Mouse (Mus musculus) intestine, postnatal 0 days (tissue): Measurements from ENCODE around the gene Frem2. TPM values are rescaled to one million over a fixed set of nuclear protein-coding genes. Genes with fewer than 3 reads are reported as not detected.

Experiments
- ATAC-seq: fragments of 200-750 bp; cut with Nextera tagmentation; 2 replicates; pipeline ENCODE4 v1.8.0; 2017; ENCODE audit warnings: mild to moderate bottlenecking, moderate TSS enrichment, moderate library complexity
- H3K27ac ChIP-seq: fragments of 300-500 bp; sonication (generic); 2 replicates; pipeline ENCODE4 v1.5.1; 2014; ENCODE audit warnings: mild to moderate bottlenecking, low read depth, low read length, moderate library complexity
- H3K27me3 ChIP-seq: fragments of 300-500 bp; sonication (generic); replicated peaks from 2 replicates; pipeline ENCODE4 v1.6.1; 2014; ENCODE audit warnings: low read length, mixed read lengths; ENCODE audit not compliant: control insufficient read depth, insufficient read depth
- H3K36me3 ChIP-seq: fragments of 300-500 bp; sonication (generic); 2 replicates; pipeline ENCODE4 v1.6.1; 2014; ENCODE audit warnings: mild to moderate bottlenecking, moderate library complexity; ENCODE audit not compliant: control insufficient read depth, insufficient read depth
- H3K4me1 ChIP-seq: fragments of 300-500 bp; sonication (generic); replicated peaks from 2 replicates; pipeline ENCODE4 v1.6.1; 2014; ENCODE audit warnings: antibody characterized with exemption, low read length, mixed read lengths; ENCODE audit not compliant: control insufficient read depth, insufficient read depth
- H3K4me2 ChIP-seq: fragments of 300-500 bp; sonication (generic); replicated peaks from 2 replicates; pipeline ENCODE4 v1.6.1; 2014; ENCODE audit warnings: low read depth, mild to moderate bottlenecking, moderate library complexity
- H3K4me3 ChIP-seq: fragments of 300-500 bp; sonication (generic); 2 replicates; pipeline ENCODE4 v1.5.1; 2014; ENCODE audit warnings: low read depth, low read length
- H3K9ac ChIP-seq: fragments of 300-500 bp; sonication (generic); 2 replicates; pipeline ENCODE4 v1.6.1; 2014; ENCODE audit warnings: mild to moderate bottlenecking, low read depth, low read length
- H3K9me3 ChIP-seq: fragments of 300-500 bp; sonication (generic); 2 replicates; pipeline ENCODE4 v1.6.1; 2016; ENCODE audit warnings: mixed run types; ENCODE audit not compliant: control insufficient read depth
- CTCF ChIP-seq: sonication (generic); IDR thresholded peaks from 2 replicates; pipeline ENCODE4 v1.5.1; 2016; ENCODE audit warnings: low read depth, mild to moderate bottlenecking, control low read depth, antibody characterized with exemption, moderate library complexity
- WGBS: fragments of 180-500 bp; shearing (Covaris S2); extraction: QIAGEN DNeasy Blood & Tissue Kit; methylation state at CpG from one replicate; pipeline ENCODE4 v1.1.7; 2014; 5-methylcytosine and 5-hydroxymethylcytosine counted together
- polyA plus RNA-seq: library from polyadenylated mRNA; unstranded; fragments of >200 nt; fragmentation: Nextera tagmentation; extraction: Ambion mirVana; gene quantifications from 2 replicates; pipeline ENCODE4 v1.2.1, GENCODE M21; 2015

Gene Frem2
- polyA plus RNA-seq, 1 experiment from 2014 or later = 2.8 TPM

DNA sequence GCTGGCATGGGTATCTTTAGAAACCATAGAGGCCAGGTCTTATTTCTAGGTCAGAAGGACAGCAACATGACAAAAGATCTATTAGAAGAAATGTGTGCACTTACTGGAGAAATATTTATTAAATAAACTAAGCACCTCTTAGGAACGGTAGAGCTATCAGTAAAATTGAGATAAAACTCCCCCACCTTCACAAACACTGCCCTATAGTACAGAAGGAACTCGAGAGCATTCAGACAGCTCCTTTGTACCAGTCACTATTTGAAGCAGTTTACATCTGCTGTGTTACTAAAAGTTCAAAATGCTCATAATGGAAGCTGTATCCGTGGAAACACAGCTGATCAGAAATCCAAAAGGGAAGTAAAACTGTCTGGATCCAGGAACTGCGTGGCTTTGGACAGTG, 26.5 kb downstream of the Frem2 start:
- Histone ChIP-seq H3K36me3 (no peaks in the 10 kb centered on the region), H3K4me3 (no peak overlapping the region), H3K9ac (no peak overlapping the region), H3K4me1 (no peaks in the 10 kb centered on the region), H3K27ac (no peak overlapping the region), H3K4me2 (no peak overlapping the region), H3K9me3 (no peaks in the 10 kb centered on the region), H3K27me3 (no peaks in the 10 kb centered on the region)
- no peak for TF ChIP-seq CTCF
- no peak for ATAC-seq
- 49% methylated on average over 4 of the region's 4 CpGs for WGBS

DNA sequence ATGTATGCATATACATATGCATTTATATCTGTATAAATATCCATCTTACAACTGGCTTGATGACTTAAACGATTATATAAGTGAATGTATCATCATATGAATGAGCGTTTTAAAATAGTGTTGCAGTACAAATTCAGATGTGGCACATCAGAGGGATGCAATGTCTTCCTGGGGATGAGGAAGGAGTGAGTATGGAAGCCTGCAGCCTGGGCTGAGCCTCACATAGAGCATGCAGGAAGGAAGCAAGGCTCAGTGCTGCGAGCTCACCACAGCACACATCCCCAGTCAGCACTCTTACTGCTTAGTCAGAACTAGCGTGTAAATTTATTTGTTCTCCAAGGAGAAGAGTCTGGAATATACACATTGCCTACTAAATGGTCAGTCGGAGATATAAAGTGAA, 27.2 kb downstream of the Frem2 start:
- H3K36me3 ChIP-seq = no peaks in the 10 kb centered on the region
- H3K9me3 ChIP-seq = no peaks in the 10 kb centered on the region
- no peak overlapping the region for H3K27ac ChIP-seq
- no peak for TF ChIP-seq CTCF
- H3K4me2 ChIP-seq = no peak overlapping the region
- no peak overlapping the region for H3K9ac ChIP-seq
- no peaks in the 10 kb centered on the region for H3K27me3 ChIP-seq
- no peaks in the 10 kb centered on the region for H3K4me1 ChIP-seq
- 80% methylated on average over 5 of the region's 5 CpGs for WGBS
- no peak overlapping the region for H3K4me3 ChIP-seq
- ATAC-seq = no peak

DNA sequence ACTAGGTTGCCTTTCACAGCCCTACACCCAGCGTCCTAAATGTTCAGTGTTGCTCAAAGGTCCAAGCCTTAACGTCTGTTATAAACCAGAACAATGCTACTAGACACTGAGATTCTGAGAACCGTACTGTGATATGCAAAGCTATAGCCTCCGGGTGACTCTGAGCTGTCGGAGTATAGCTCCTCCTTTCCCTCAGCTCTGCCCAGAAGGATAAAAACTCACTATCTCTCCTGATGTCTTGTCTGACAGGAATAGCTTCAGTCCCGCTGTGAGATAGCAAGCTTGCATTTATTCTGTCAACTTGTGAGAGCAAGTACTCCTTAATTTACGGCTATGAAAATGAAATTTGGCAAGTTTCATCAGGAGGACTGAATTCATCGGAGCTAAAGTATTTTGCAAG, 33.9 kb downstream of the Frem2 start:
- H3K36me3 ChIP-seq = no peaks in the 10 kb centered on the region
- H3K4me1 ChIP-seq = no peaks in the 10 kb centered on the region
- H3K9ac ChIP-seq = no peak overlapping the region
- no peaks in the 10 kb centered on the region for H3K9me3 ChIP-seq
- no peak overlapping the region for H3K4me2 ChIP-seq
- H3K27me3 ChIP-seq = no peaks in the 10 kb centered on the region
- TF ChIP-seq CTCF = no peak
- 67% methylated on average over 8 of the region's 8 CpGs for WGBS
- no peak for ATAC-seq
- H3K4me3 ChIP-seq = no peak overlapping the region
- H3K27ac ChIP-seq = no peak overlapping the region

DNA sequence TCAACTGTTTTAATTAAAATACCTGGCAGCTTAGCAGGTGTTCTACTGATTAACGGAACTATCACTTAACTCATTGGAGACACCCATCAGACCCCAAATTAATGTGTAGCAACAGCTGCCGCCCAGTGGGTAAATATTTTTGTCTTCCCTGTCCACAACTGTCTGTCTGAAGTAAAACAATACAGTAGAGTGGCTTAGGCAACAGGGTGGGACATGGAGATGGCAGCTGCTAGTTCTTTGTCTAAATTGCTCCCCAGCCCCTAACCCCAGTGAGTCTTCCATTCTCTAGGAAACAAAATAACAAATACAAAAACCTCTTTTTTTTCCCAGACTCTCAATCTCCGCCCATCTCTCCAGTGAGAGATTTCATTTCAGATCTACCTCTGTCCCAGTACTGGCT, 36.2 kb downstream of the Frem2 start:
- H3K4me1 ChIP-seq = no peaks in the 10 kb centered on the region
- no peaks in the 10 kb centered on the region for H3K36me3 ChIP-seq
- H3K27me3 ChIP-seq = no peaks in the 10 kb centered on the region
- H3K4me3 ChIP-seq = no peak overlapping the region
- TF ChIP-seq CTCF = no peak
- no peaks in the 10 kb centered on the region for H3K9me3 ChIP-seq
- WGBS = 76% methylated on average over 3 of the region's 3 CpGs
- no peak overlapping the region for H3K27ac ChIP-seq
- no peak overlapping the region for H3K9ac ChIP-seq
- no peak overlapping the region for H3K4me2 ChIP-seq
- ATAC-seq = no peak

DNA sequence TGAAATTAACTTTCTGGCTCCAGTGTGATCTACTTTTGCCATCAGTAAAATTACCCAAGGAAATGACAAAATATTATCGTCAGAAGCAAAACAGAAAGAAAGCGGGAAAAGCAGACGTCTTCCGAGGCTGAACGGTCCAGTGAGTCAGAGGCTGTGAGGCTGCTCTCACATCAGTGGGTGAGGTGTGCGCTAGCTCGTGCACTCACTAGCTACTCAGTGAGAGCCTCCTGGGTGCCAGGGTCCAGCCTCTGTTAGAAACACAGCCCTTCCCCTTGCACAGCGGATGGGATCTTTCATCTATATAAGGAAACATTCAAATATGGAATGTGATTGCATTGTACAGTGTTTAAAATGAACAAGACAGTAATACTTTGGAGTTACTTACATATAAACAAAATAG, 36.8 kb downstream of the Frem2 start:
- no peak for TF ChIP-seq CTCF
- no peaks in the 10 kb centered on the region for H3K27me3 ChIP-seq
- ATAC-seq = no peak
- 62% methylated on average over 8 of the region's 8 CpGs for WGBS
- no peaks in the 10 kb centered on the region for H3K9me3 ChIP-seq
- no peak overlapping the region for H3K4me3 ChIP-seq
- no peak overlapping the region for H3K9ac ChIP-seq
- H3K4me2 ChIP-seq = no peak overlapping the region; the same call in 1 of the 2 replicates
- no peaks in the 10 kb centered on the region for H3K36me3 ChIP-seq
- H3K4me1 ChIP-seq = no peaks in the 10 kb centered on the region
- H3K27ac ChIP-seq = no peak overlapping the region

DNA sequence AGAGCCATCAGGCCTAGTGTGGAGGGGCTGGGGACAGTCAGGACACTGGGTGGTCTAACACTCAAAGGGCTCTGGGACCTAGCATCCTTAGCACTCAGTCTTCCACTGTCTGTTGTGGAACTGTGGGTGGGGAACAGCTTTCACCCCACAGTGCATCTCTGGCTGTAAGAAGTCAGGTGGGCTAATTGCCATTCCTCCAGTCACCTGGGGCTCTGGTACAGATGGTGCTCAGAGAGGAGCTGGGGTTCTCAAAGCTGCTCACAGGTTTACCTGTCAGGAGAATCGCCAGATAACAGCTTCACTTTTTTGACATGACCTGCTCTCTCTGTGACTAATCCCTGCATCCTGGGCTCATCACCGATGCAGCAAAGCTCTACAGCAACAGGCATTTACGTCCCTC, 46.0 kb downstream of the Frem2 start:
- no peak for TF ChIP-seq CTCF
- H3K4me2 ChIP-seq = no peak overlapping the region
- no peak overlapping the region for H3K9ac ChIP-seq
- H3K9me3 ChIP-seq = no peaks in the 10 kb centered on the region
- no peak overlapping the region for H3K27ac ChIP-seq
- H3K36me3 ChIP-seq = no peaks in the 10 kb centered on the region
- no peaks in the 10 kb centered on the region for H3K4me1 ChIP-seq
- WGBS = 54% methylated on average over 3 of the region's 3 CpGs
- no peak for ATAC-seq
- H3K27me3 ChIP-seq = no peaks in the 10 kb centered on the region
- no peak overlapping the region for H3K4me3 ChIP-seq

DNA sequence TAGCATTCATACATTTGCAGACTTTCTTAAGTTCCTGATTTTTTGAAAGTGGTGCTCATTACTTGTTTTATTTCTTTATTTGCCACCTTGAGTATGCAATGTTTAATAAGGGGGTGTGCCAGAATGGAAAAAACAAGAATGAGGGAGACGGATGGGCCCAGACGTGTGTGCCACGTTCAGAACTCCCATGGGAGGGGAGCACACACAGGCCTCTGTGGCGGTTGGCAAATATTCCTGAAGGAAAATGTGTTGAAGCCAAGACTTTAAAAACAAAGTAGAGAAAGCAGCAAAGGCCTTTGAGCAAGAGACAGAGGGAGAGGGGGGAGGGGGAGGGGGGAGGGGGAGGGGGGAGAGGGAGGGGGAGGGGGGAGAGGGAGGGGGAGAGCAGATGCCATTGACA, 47.3 kb downstream of the Frem2 start:
- no peaks in the 10 kb centered on the region for H3K27me3 ChIP-seq
- H3K27ac ChIP-seq = no peak overlapping the region
- no peak overlapping the region for H3K4me2 ChIP-seq
- H3K4me3 ChIP-seq = no peak overlapping the region
- no peak for TF ChIP-seq CTCF
- no peaks in the 10 kb centered on the region for H3K9me3 ChIP-seq
- 62% methylated on average over 4 of the region's 4 CpGs for WGBS
- no peaks in the 10 kb centered on the region for H3K4me1 ChIP-seq
- H3K36me3 ChIP-seq = no peaks in the 10 kb centered on the region
- no peak for ATAC-seq
- H3K9ac ChIP-seq = no peak overlapping the region
